Mouse (Mus musculus) adrenal gland, postnatal 36 days (tissue): ENCODE results near the gene Cdc123. TPM values are rescaled to one million over a fixed set of nuclear protein-coding genes. Genes with fewer than 3 reads are reported as not detected.

ENCODE experiments used
- total RNA-seq, 2 experiments: library from RNA; stranded (reverse); gene quantifications; 2 replicates each; pipeline ENCODE4 v1.2.3; 2021

Cdc123 gene
- total RNA-seq, 2 experiments from 2014 or later = 133 to 138 TPM

Other genes with a start within 250 kb of the Cdc123 start
- 1 to 10 TPM; 6.6 TPM for gene Camk1d, start 130.6 kb downstream of the Cdc123 start, total RNA-seq
- gene Nudt5, start 145 bp downstream of the Cdc123 start, total RNA-seq = 10 to 100 TPM; 45.0 to 49.3 TPM
- gene Gm13199, start 17.8 kb upstream of the Cdc123 start, total RNA-seq = under 1 TPM; 0.66 to 0.73 TPM
- 10 to 100 TPM; 28.0 to 38.2 TPM for gene Sec61a2, start 50.3 kb upstream of the Cdc123 start, total RNA-seq
- 10 to 100 TPM in 1 of 2 experiments, 1 to 10 TPM in 1; 7.7 to 14.2 TPM for gene Dhtkd1, start 97.6 kb upstream of the Cdc123 start, total RNA-seq
- gene Upf2, start 106.3 kb upstream of the Cdc123 start, total RNA-seq = 10 to 100 TPM; 22.1 to 24.5 TPM